Mouse (Mus musculus) thymus, postnatal 14 days (tissue): Measurements from ENCODE around the gene Ehmt2.

Source experiments
- DNase-seq: peaks from one replicate; pipeline ENCODE4 v3.0.0; 2021

Gene Ehmt2

DNA sequence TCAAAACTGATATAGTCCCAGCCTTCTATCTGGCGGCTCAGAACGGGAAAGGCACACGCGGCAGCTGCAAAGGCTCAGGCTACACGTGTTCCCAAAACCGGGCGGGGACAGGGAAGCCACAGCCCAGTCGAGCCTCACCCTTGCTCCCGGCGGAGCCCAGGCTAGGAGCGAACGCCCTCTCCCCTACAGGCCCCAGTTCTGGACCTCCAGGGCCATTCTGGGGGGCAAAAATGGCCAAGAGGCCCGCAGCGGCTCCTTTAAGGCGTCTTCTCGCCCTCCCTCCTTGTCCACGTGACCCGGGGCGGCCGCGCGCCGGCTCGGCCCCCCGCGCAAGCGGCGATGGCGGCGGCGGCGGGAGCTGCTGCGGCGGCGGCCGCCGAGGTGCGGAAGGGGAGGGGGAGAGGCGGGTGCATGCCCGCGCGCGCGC lies at the start of gene Ehmt2, which contains the start of gene C2:
Gene Ehmt2, plus strand, starts transcription at position 310 of the 427 bp plus-strand sequence.
Gene C2, minus strand, starts transcription at position 106 of the 427 bp plus-strand sequence.
- peak; percentile 86 for DNase-seq

DNA sequence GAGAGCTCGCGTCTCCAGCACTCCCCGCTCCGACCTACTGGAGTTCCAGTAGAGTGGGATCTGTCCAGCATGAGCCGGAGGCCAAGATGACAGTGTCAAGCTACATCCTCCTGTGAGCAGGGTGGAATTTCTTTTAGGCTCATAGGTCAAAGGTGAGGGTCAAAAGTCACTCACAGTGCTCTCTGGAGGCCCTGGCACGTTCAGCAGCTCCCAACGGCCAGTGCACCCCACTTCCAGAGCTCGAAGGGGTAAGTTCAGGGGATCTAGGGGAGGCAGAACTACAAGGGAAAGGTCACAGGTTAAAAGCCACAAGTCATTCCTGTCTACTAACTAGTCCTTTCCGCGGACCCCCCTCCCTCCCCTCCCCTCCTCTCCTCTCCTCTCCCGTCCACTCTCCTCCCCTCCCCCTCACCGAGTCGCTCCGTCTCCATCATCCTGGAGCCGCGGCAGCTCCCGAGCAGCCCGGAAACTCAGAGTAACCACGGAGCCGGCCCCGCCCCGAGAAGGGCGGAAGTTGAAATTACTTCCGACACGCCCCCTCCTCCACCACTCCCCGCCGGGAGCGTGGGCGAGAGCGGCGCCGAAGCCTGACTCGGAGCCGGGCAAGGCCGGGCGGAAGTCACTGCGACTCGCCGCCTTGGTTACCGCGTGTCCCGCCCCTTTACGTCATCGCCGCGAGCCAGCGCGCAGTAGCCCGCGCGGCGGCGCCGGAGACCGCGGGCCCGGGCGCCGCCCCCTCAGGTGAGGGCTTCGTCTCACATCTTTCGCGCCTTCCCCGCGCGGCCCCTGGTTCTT lies 48.4 kb upstream of the Ehmt2 start, which contains the start of the genes Skiv2l and Nelfe:
Gene Skiv2l, minus strand, starts transcription at position 489 of the 795 bp plus-strand sequence.
Gene Nelfe, plus strand, starts transcription at position 670 of the 795 bp plus-strand sequence.
- DNase-seq, result peak; percentile 99

DNA sequence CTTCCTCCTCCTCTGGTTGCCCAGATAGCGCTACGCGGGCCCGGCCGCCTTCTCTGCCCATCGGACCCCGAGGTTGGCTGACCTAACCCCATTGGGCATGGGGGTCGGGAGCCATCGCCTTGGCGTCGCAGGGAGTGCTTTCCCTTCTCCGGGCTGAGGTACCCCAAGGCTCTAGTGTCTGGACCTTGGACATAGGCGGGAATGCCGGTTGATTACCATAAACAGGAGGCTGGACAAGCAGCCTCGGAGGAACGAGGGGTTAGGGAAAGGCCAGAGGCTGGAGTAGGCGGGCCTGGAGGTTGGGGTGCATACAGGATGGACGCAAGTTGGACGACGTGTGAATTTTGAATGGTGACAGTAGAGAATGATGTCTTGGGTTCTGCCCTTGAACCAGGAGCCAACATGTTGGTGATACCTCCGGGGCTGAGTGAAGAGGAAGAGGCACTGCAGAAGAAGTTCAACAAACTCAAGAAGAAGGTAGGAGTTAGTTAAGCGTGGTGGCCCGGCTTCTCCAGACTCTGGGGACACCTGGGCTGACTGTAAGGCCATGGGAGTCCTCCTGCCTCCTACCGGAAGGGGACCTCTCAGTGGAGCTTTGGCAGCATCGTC lies 47.6 kb upstream of the Ehmt2 start:
- peak; percentile 20 for DNase-seq

DNA sequence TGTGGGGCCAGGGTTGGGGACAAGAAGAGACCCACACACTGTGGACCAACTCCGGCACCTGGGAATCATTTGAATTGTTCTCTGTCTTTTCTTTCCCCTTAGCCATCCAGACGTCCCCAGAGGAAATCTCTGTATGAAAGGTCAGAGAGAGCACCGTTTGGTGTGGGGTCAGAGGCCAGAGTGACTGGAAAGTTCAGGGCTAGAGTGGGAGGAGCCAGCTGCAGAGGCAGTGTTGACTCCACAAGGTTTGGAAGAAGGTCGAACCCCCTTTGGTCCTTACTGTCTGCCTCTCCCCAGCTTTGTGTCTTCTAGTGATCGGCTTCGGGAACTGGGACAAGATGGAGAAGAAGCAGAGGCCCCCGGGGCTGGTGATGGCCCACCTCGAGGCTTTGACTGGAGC lies 44.8 kb upstream of the Ehmt2 start:
- DNase-seq, result no peak

DNA sequence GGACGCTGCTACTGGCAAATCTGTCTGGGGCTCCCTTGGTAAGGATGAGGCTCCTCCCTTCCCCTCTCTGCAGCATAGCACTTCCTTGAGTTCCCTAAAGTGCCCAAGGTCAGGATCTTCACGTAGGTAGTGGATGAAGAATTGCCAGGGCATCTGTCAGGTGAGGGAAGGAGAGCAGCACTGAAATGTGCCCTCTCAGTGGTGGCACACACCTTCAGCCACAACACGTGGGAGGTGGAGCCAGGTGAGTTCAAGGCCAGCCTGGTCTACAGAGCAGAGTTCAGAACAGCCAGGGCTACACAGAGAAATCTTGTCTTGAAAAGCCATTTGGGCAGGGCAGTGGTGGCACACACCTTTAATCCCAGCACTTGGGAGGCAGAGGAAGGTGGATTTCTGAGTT lies 43.5 kb upstream of the Ehmt2 start:
- no peak for DNase-seq

DNA sequence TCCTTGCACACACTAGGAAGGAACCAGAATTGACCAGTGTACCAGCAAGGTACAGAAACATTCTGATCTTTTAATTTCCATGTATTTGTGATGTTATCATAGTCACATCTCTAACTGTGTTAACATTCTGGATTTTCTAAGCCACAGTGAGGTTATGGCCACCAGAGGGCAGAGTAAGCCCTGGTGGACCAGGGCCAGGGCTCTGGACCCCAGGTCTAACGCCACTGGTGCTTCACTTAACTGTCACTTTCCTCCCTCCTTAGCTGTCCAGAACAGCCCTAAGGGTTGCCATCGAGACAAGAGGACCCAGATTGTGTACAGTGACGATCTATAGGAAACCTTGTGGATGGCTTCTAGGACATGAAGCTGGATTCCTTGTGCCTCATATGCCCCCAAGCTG lies 42.4 kb upstream of the Ehmt2 start:
- peak; percentile 53 for DNase-seq

DNA sequence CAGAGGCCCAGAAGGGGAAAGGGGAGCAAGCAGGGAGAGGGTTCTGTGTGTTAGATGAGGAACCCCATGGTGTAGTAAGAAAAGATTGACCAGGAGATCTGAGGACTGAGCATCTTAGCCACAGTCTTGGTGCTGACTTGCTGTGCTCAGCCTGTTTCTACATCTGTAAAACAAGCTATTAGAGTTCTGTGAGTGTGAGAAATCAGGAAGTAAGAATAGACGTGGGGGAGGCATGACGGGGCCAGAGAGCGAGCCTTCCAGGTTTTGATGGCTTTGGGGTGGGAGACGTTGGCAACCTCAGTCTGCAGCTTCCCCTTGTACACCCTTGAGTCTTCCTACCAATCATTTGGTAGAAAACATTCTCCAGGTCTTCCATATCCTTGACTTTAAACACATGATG lies 39.6 kb upstream of the Ehmt2 start:
- no peak for DNase-seq

DNA sequence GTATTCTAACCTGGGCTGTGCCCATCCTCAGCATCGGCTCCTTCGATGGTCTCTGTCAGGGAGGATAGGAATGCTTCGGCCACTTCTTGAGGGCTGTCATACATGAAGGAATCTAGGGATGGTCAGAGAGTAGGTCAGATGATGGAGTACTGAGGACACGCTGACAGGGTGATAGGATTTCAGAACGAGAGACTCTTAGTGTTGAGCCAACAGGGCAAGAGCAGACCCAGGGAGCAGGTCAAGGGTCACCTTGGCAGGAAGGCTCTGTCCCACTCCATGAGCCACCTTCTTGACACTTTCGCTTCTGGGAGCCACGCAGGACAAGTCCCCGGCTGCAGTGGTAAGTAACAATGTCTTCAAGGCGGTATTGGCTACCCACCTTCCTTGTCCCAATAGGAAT lies 37.8 kb upstream of the Ehmt2 start:
- no peak for DNase-seq

DNA sequence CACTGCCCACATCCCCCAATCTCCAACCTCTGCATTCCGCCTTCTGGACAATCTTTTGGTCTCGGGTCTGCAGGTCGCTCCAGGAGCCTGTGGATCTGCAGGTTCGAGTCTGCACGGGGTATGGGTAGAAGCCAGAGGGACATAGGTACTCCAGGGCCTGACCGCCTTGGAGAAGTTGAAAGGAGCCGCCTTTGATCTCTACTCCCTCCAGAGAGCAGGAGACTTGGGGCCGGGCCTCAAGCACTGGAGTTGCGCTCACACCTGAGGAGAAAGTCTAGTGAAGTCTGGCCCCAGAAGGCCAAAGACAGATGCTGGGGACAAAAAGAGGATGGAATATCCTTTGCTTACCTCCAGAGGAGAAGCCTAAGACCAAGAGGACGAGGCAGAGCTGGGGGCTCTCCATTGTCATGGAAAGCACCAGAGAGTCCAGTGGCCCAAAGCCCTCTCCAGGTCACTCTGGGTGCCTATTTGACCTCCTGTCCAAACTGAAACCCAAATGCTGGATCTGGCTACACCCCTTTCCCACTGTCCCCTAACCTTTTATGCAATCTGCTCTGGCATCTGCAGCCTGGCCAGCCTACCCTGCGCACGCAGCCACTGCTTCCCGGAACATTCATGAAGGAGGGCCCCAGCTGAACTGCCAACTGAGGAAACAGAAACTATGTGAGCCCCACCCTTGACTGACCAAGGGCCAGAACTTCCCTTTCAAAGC lies 36.4 kb upstream of the Ehmt2 start:
- no peak for DNase-seq

DNA sequence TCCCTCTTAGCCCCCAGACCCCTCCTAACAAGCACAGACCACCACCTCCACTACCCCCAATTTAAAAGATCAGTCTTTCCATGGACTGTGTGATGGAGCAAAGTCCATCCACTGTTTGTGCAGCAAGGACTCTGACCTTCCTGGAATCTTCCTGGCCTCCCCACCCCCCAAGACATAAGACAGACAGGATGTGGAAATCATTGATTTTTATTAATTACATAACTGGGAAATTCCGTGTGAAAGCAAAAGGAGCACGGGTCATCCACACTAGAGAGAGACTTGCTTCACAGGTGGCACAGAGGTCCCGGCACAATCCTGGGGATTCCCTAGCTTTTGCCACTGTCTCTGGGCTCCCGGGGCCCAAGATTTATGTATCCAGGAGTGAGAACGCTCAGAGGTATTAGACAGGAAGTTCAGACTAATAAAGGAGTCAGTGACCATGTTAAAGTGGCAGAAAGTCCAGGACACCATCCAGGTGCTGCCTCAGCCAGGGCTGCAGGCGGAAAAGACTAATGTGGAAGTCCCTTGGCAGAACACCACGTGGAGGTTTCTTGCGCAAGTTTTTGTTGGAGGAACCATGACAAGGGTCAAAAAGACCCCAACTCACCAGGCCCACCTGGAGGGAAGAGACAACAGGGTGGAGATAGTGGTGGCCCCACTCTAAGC lies 35.7 kb upstream of the Ehmt2 start, which contains the start of gene Cfb:
Gene Cfb, minus strand, starts transcription at position 103 of the 666 bp plus-strand sequence.
- DNase-seq, result no peak

DNA sequence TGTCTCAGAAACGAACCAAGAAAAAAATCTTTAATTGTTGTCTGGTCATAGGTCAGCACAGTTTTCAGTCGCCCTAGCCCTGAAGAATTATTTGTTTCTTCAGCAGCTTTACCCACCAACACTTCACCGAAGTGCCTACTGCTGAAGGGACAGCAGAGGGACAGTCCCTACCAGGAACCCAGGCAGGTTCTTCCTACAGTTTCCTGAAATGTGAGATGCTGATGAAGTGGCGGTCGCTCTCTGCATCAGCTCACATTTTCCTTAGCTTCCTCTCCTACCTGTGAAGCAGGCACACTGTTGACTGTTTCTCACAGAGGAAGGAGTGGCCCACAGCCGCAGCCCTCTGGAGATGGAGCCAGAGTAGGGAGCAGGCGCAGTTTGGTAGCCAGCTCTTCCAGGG lies 32.3 kb upstream of the Ehmt2 start:
- no peak for DNase-seq

DNA sequence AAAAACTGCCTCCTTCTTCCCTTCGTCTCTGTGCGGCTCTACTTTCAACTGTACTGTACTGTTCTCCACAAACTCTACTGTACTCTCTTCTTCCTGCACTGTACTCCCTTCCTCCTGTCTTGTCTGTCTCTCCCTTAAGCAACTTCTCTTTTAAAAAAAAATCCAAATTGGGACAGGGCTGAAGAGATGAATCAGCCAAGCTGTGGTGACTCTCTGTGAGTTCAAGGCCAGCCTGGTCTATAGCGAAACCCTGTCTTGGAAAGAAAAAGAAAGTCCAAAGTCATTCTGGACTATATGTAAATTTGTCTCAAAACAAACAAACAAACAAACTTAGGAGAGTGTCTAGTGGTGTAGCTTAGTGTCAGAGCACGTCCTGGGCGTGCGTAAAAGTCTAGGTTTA lies 23.9 kb upstream of the Ehmt2 start:
- DNase-seq, result no peak

DNA sequence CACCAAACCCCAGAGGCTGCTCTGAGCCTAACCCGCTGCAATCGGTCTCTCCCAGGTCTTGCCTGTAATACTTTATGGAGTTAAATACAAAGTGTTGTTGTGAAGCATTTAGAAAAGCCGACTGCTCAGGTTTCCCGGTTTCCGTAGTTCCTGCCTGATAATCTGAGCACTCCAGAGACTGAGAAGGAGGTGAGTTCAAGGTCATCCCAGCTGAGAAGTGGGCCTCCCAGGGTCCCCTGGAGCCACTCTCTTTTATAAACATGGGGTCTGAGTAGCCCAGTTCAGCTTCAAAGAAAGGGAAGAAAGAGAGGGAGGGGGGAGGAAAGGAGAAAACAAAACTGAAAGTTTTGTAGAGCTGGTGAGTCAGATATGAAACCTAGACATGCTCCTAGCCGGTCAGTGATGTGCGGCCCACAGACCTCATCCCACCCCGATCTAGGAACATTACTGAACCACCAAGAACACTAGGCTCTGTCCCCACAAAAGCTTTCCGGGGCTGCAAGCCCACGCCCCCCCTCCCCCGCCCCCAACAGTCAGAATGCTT lies 18.9 kb upstream of the Ehmt2 start, which contains the start of gene Zbtb12:
Gene Zbtb12, plus strand, starts transcription at position 148 of the 544 bp plus-strand sequence.
- DNase-seq, result no peak

DNA sequence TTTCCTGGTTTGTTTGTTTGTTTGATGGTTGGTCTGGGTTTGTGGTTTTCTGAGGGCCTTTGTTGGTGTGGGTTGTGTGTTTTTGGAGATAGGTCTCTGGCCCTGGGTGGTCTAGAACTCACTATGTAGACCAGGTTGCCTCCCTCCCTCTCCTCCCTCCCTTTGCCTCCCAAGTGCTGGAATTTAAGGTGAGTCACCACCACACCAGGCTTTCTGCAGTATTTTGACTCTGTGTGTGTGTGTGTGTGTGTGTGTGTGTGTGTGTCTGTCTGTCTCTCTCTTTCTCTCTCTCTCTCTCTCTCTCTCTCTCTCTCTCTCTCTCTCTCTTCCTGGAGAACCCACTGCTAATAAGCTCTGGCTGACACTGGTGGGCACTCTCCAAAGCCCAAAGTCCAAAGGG lies 17.1 kb upstream of the Ehmt2 start:
- DNase-seq, result no peak

DNA sequence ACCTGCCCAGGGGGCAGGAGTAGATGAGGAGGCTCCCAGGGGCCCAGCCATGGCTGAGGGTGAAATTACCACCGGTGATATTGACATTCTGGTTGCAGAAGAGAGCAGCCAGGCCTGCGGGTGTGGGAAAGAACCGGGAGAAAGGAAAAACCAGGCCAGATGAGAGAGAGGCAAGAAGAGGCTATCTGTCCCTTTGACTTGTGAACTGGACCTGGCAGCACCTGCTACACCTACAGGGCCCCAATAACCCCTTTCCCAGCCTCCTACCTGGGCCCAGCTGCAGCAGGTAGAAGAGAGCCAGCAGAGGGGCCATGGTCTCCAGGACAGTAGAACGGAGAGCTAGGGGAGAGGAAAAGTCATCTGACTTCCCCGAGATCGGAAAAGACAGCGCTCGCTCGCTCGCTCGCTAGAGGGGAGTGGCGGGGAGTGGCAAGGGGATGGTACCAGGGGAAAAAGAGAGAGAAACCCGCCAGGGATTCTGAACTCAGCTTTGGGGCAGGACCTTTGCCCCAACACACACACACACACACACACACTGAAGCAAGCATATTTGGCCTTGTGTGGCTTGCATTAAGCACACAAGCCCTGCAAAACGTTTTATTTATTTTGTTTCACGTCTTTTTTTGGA lies 16.5 kb upstream of the Ehmt2 start, which contains the start of gene Gm20547:
Gene Gm20547, minus strand, starts transcription at position 360 of the 628 bp plus-strand sequence.
- DNase-seq, result no peak

DNA sequence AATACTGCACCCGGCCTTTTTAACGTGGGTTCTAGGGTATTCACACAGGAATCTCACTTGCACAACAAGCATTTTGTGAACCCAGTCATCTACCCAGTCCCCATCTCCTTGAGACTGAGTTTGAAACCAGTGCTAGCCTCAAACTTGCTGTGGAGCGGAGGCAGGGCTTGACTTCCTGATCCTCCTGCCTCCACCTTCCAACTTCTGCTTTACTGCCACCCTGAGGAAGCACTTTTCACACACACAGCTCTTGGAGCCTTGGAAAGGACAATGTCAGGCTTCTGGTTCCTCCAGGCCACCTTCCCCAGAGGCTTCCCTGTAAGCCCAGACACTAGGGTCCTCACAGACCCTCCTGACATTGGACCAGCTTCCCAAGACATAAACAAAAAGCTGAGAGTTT lies 14.9 kb upstream of the Ehmt2 start:
- DNase-seq, result no peak

DNA sequence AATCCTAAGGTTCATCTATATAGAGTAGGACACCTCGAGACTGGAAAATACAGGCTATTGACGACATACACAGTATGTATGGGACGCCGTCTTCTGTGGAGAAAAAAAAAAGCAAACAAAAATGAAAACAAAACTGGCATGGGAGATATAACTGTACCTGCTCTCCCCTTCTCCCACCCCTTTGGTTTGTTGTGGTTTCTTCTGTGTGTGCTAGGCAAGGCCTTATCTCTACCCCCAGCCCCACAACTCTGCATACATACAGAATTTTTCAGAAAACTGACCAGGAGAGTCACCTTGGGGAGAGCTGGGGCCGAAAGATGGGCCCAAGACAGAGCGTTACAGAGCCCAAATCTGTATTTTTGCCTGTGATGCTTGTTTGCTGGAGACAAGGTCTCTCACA lies 13.6 kb upstream of the Ehmt2 start:
- DNase-seq, result no peak

DNA sequence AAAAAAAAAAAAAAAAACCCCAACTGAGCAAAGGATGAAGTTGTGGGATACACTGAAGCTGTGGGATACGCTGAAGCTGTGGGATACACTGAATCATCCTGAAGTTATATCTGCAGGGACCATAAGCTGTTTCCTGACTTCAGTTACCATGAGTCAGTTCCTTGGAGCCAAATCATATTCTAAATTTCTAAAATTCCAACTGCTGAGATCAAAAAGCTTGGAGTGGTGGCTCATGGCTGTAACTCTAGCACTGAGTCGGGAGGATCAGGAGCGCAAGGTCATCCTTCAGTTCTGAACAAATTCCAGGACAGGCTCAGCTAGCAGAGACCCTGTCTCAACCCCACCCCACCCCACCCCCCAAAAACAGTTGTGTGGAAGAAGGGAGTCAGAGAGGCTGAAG lies 12.7 kb upstream of the Ehmt2 start:
- no peak for DNase-seq

DNA sequence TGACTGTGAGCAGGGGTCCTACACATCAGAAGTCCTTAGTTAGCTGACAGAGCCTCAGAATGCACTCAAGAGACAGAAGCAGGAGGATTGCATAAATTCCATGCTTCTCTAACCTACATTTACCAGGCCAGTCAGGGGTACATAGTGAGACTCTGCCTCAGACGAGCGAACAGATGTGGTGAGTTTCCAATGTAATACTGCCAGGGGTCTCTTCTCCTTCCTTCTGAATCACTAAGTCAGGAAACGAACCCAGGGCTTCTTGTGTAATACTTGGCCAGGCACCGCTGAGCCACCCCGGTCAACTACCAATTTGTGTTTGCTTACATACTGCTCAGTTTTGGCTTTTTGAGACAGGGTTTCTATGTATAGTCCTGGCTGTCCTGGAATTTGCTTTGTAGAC lies 10.3 kb upstream of the Ehmt2 start:
- DNase-seq, result no peak

DNA sequence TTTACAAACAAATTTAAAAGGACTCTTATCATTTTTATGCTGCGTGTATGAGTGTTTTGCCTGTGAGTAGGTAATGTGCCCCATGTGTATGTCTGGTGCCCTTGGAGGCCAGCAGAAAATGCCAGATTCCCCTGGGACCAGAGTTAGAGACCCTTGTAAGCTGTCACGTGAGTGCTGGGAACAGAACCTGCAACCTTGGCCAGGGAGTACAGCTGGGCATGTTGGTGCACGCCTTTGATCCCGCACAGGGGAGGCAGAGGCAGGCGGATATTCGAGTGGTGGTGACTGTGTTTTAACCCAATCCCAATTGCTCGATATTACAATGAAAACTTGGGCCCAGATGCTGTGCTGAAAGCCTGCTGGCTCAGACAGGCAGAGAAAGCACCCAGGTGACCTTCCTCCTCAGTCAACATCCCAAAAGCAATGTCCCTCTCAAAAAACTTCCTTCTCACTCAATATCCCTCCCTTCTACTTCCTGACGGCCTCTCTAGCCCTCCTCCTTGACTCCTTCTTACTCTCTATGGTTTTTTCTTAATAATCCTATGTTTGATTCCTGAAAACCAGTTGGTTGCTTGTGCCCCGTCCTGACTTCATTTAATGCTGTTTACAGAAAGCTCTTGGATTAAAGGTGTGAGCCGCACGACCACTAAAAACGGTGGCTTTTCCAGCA lies 8.1 kb upstream of the Ehmt2 start:
- no peak for DNase-seq

DNA sequence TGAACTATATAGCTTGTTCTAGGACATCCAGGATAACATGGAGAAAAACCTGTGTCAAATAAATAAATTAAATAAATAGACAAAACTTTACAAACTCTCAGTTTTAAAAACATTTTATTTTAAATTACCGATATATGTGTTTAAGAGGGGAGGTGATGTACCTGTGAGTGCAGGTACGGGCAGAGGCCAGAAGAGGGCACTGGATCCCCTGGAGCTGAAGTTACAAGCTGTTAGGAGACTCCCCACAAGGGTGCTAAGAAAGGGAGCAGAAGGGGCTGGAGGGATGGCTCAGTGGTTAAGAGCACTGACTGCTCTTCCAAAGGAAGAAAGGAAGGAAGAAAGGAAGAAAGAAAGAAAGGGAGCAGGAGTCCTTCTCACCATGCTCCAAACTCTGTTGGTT lies 6.9 kb upstream of the Ehmt2 start:
- DNase-seq, result no peak
